Mouse (Mus musculus): ENCODE measurements around the gene 1110032F04Rik. TPM values are rescaled to one million over a fixed set of nuclear protein-coding genes. Genes with fewer than 3 reads are reported as not detected.
A peak's percentile ranks its signal among the peaks of the same experiment; 100 is the strongest.

1110032F04Rik gene
- polyA plus RNA-seq, 1 experiment from 2014 or later = 0.84 TPM

- no peak overlapping the region for H3K27ac ChIP-seq (ENCODE audit: low read depth)
- no peak overlapping the region for H3K4me2 ChIP-seq
- ATAC-seq (ENCODE audit: insufficient read depth) = no peak
- no peak for TF ChIP-seq CTCF (IDR thresholded peaks at IDR 0.05; ENCODE audit: low read depth)
- no peaks in the 10 kb centered on the region for H3K4me1 ChIP-seq (ENCODE audit: insufficient read depth)
- WGBS = 61% methylated on average over 3 of the region's 3 CpGs
- H3K36me3 ChIP-seq (ENCODE audit: insufficient read depth) = no peaks in the 10 kb centered on the region
- no peak overlapping the region for H3K4me3 ChIP-seq (ENCODE audit: low read depth, low read length)
- H3K9ac ChIP-seq = no peak overlapping the region
- DNase-seq = no peak
- H3K27me3 ChIP-seq (ENCODE audit: insufficient read depth, low read length) = no peaks in the 10 kb centered on the region
- no peaks in the 10 kb centered on the region for H3K9me3 ChIP-seq (ENCODE audit: low read depth, low read length)
These were observed 39.4 kb upstream of the 1110032F04Rik start for GRCm38 (mm10) chr3:68829944-68830343.

DNA sequence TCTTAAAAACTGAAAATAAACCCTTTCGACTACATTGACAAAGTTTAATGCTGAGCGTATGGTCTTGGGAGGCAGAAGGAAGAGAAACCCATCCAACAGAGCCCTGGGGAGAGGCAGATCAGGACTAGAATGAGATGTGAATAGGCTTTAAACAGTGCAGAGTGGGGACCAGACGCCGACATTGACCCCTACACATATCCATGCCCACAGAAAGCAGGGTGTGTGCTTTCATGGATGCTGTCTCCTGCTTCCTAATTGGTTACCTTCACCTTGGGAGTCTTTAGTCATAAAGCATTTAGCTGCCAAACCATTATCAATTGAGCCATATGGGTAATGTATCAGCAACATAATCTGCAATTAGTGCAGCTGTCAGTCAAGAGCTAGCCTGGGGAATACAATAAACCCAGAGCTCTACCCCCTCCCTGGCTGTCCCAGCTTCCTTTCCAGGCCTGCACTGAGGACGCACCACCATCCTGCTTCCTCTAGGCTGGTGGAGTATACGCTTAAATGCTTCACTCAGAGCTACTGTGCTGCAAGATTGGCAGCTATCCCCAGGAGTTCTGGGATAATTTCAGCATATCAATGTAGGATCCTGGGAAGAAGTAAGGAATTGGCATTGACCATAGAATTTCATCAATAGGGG lies 32.4 kb upstream of the 1110032F04Rik start:
- no peak for ATAC-seq (ENCODE audit: insufficient read depth)
- WGBS = 87% methylated on average over 6 of the region's 6 CpGs
- no peak for TF ChIP-seq CTCF (IDR thresholded peaks at IDR 0.05; ENCODE audit: low read depth)
- Histone ChIP-seq H3K4me1 (ENCODE audit: insufficient read depth) (no peaks in the 10 kb centered on the region), H3K36me3 (ENCODE audit: insufficient read depth) (no peaks in the 10 kb centered on the region), H3K27me3 (ENCODE audit: insufficient read depth, low read length) (no peaks in the 10 kb centered on the region), H3K4me2 (no peak overlapping the region), H3K9ac (no peak overlapping the region), H3K9me3 (ENCODE audit: low read depth, low read length) (no peaks in the 10 kb centered on the region), H3K27ac (ENCODE audit: low read depth) (no peak overlapping the region), H3K4me3 (ENCODE audit: low read depth, low read length) (no peak overlapping the region)
- no peak for DNase-seq

- H3K9me3 ChIP-seq (ENCODE audit: low read depth, low read length) = no peaks in the 10 kb centered on the region
- H3K9ac ChIP-seq = no peak overlapping the region
- no peak overlapping the region for H3K4me2 ChIP-seq
- no peaks in the 10 kb centered on the region for H3K27me3 ChIP-seq (ENCODE audit: insufficient read depth, low read length)
- WGBS = 46% methylated on average over 4 of the region's 4 CpGs
- H3K4me1 ChIP-seq (ENCODE audit: insufficient read depth) = no peaks in the 10 kb centered on the region
- H3K27ac ChIP-seq (ENCODE audit: low read depth) = no peak overlapping the region
- no peak for ATAC-seq (ENCODE audit: insufficient read depth)
- no peak overlapping the region for H3K4me3 ChIP-seq (ENCODE audit: low read depth, low read length)
- peak; percentile 27 for DNase-seq
- H3K36me3 ChIP-seq (ENCODE audit: insufficient read depth) = no peaks in the 10 kb centered on the region
- TF ChIP-seq CTCF (IDR thresholded peaks at IDR 0.05; ENCODE audit: low read depth) = no peak
These were observed 29.2 kb upstream of the 1110032F04Rik start for GRCm38 (mm10) chr3:68840206-68840605.

DNA sequence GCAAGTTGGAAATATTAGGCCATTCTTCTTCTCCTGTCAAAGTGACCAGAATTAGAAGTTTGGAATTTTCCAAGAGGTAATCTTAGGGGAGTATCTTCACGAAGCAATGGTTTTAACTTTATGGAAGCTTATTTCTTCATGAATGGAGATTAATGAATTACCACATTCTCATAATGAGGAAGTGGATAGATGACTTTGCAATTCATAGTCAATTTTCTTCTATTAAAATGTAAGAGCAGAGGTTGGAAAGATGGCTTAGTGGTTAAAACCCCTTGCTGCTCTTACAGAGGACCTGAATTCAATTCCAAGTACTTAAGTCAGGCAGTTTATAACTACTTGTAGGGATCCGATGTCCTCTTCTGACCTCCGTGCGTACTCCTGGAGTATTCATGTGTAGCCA lies 25.4 kb upstream of the 1110032F04Rik start:
- H3K4me3 ChIP-seq (ENCODE audit: low read depth, low read length) = no peak overlapping the region
- no peak for ATAC-seq (ENCODE audit: insufficient read depth)
- WGBS = 91% methylated on average over 4 of the region's 4 CpGs

GRCm38 (mm10) chr3:68848323-68848722 lies 21.1 kb upstream of the 1110032F04Rik start:
- no peak overlapping the region for H3K27ac ChIP-seq (ENCODE audit: low read depth)
- no peaks in the 10 kb centered on the region for H3K27me3 ChIP-seq (ENCODE audit: insufficient read depth, low read length)
- H3K9ac ChIP-seq = no peak overlapping the region
- H3K4me2 ChIP-seq = no peak overlapping the region
- no peak overlapping the region for H3K4me3 ChIP-seq (ENCODE audit: low read depth, low read length)
- TF ChIP-seq CTCF (IDR thresholded peaks at IDR 0.05; ENCODE audit: low read depth) = no peak
- 61% methylated on average over 3 of the region's 3 CpGs for WGBS
- ATAC-seq (ENCODE audit: insufficient read depth) (no peak), DNase-seq (no peak)
- H3K4me1 ChIP-seq (ENCODE audit: insufficient read depth) = no peaks in the 10 kb centered on the region
- no peaks in the 10 kb centered on the region for H3K36me3 ChIP-seq (ENCODE audit: insufficient read depth)
- no peaks in the 10 kb centered on the region for H3K9me3 ChIP-seq (ENCODE audit: low read depth, low read length)

More for the DNA sequence above, 25.4 kb upstream of the 1110032F04Rik start:
- no peaks in the 10 kb centered on the region for H3K27me3 ChIP-seq (ENCODE audit: insufficient read depth, low read length)
- H3K4me2 ChIP-seq = no peak overlapping the region
- no peaks in the 10 kb centered on the region for H3K36me3 ChIP-seq (ENCODE audit: insufficient read depth)
- no peaks in the 10 kb centered on the region for H3K9me3 ChIP-seq (ENCODE audit: low read depth, low read length)
- H3K9ac ChIP-seq = no peak overlapping the region
- H3K4me1 ChIP-seq (ENCODE audit: insufficient read depth) = no peaks in the 10 kb centered on the region
- TF ChIP-seq CTCF (IDR thresholded peaks at IDR 0.05; ENCODE audit: low read depth) = no peak
- DNase-seq = no peak
- H3K27ac ChIP-seq (ENCODE audit: low read depth) = no peak overlapping the region

- 74% methylated on average over 1 of the region's 1 CpGs for WGBS
- no peaks in the 10 kb centered on the region for H3K4me1 ChIP-seq (ENCODE audit: insufficient read depth)
- no peak overlapping the region for H3K27ac ChIP-seq (ENCODE audit: low read depth)
- TF ChIP-seq CTCF (IDR thresholded peaks at IDR 0.05; ENCODE audit: low read depth) = no peak
- H3K4me2 ChIP-seq = no peak overlapping the region
- no peak overlapping the region for H3K4me3 ChIP-seq (ENCODE audit: low read depth, low read length)
- H3K36me3 ChIP-seq (ENCODE audit: insufficient read depth) = no peaks in the 10 kb centered on the region
- DNase-seq = no peak
- no peaks in the 10 kb centered on the region for H3K27me3 ChIP-seq (ENCODE audit: insufficient read depth, low read length)
- H3K9me3 ChIP-seq (ENCODE audit: low read depth, low read length) = no peaks in the 10 kb centered on the region
- ATAC-seq (ENCODE audit: insufficient read depth) = no peak
- H3K9ac ChIP-seq = no peak overlapping the region
These were observed 17.0 kb upstream of the 1110032F04Rik start for GRCm38 (mm10) chr3:68852414-68852813.

GRCm38 (mm10) chr3:68869691-68870567 lies 543 bp downstream of the 1110032F04Rik start:
- WGBS = under 1% methylated on average over 89 of the region's 96 CpGs
- peaks cover 29% of the 10 kb centered on the region for H3K27me3 ChIP-seq (ENCODE audit: insufficient read depth, low read length)
- peak; percentile 65 for DNase-seq

More at GRCm38 (mm10) chr3:68869691-68870567, 543 bp downstream of the 1110032F04Rik start:
- Histone ChIP-seq H3K9me3 (ENCODE audit: low read depth, low read length) (no peaks in the 10 kb centered on the region), H3K4me2 (peak overlapping the region; percentile 99), H3K27ac (ENCODE audit: low read depth) (no peak overlapping the region), H3K36me3 (ENCODE audit: insufficient read depth) (no peaks in the 10 kb centered on the region), H3K4me1 (ENCODE audit: insufficient read depth) (no peaks in the 10 kb centered on the region), H3K4me3 (ENCODE audit: low read depth, low read length) (peak overlapping the region; percentile 55), H3K9ac (peak overlapping the region; percentile 49)
- TF ChIP-seq CTCF (IDR thresholded peaks at IDR 0.05; ENCODE audit: low read depth) = peak; percentile 31
- ATAC-seq (ENCODE audit: insufficient read depth) = peak; percentile 75

Data from lung, embryonic 14.5 days (tissue).